Mouse (Mus musculus) forebrain, embryonic 12.5 days (tissue): ENCODE measurements around the gene Rnf227. TPM values are rescaled to one million over a fixed set of nuclear protein-coding genes. Genes with fewer than 3 reads are reported as not detected.

Experiments used
- ATAC-seq: fragments of 200-750 bp; cut with Nextera tagmentation; 2 replicates; pipeline ENCODE4 v1.8.0; 2017; ENCODE audit warnings: moderate TSS enrichment; ENCODE audit not compliant: low FRiP score
- H3K27ac ChIP-seq: fragments of 300-500 bp; sonication (generic); 2 replicates; pipeline ENCODE4 v1.5.1; 2016; ENCODE audit warnings: mild to moderate bottlenecking
- H3K27me3 ChIP-seq: fragments of 300-500 bp; sonication (generic); 2 replicates; pipeline ENCODE4 v1.6.1; 2016; ENCODE audit warnings: mild to moderate bottlenecking
- H3K36me3 ChIP-seq: fragments of 300-500 bp; sonication (generic); replicated peaks from 2 replicates; pipeline ENCODE4 v1.6.1; 2016; ENCODE audit warnings: mild to moderate bottlenecking
- H3K4me1 ChIP-seq: fragments of 300-500 bp; sonication (generic); 2 replicates; pipeline ENCODE4 v1.6.1; 2016
- H3K4me2 ChIP-seq: fragments of 300-500 bp; sonication (generic); 2 replicates; pipeline ENCODE4 v1.6.1; 2016; ENCODE audit warnings: mild to moderate bottlenecking, moderate library complexity
- H3K4me3 ChIP-seq: fragments of 300-500 bp; sonication (generic); replicated peaks from 2 replicates; pipeline ENCODE4 v1.5.1; 2016; ENCODE audit warnings: mild to moderate bottlenecking
- H3K9ac ChIP-seq: fragments of 300-500 bp; sonication (generic); 2 replicates; pipeline ENCODE4 v1.6.1; 2016; ENCODE audit warnings: mild to moderate bottlenecking
- H3K9me3 ChIP-seq: fragments of 300-500 bp; sonication (generic); 2 replicates; pipeline ENCODE4 v1.6.1; 2016
- WGBS: fragments of 180-500 bp; shearing (Covaris S2); methylation state at CpG from one replicate; pipeline ENCODE4 v1.1.7; 2016; 5-methylcytosine and 5-hydroxymethylcytosine counted together
- polyA plus RNA-seq: library from polyadenylated mRNA; unstranded; fragments of >200 nt; fragmentation: Nextera tagmentation; extraction: Ambion mirVana; gene quantifications from 2 replicates; pipeline ENCODE4 v1.2.1, GENCODE M21; 2016

Gene Rnf227
- polyA plus RNA-seq, 1 experiment from 2014 or later: 44.8 TPM

GRCm38 (mm10) chr11:69332713-69333253, 7.5 kb upstream of the Rnf227 start:
- peaks cover 35% of the 10 kb centered on the region for H3K27me3 ChIP-seq
- ATAC-seq: no peak
- H3K27ac ChIP-seq: peak overlapping the region; percentile 62

GRCm38 (mm10) chr11:69333922-69334321, 6.3 kb upstream of the Rnf227 start:
- Histone ChIP-seq H3K36me3 (no peaks in the 10 kb centered on the region), H3K27ac (no peak overlapping the region), H3K9ac (no peak overlapping the region), H3K27me3 (peaks cover 24% of the 10 kb centered on the region), H3K4me2 (no peak overlapping the region), H3K4me3 (no peak overlapping the region), H3K4me1 (peaks cover 18% of the 10 kb centered on the region), H3K9me3 (0 out of 2 replicates have a peak, but pooled peaks cover 5% of the 10 kb centered on the region)
- WGBS: 73% methylated on average over 3 of the region's 3 CpGs
- no peak for ATAC-seq

More at GRCm38 (mm10) chr11:69332713-69333253, 7.5 kb upstream of the Rnf227 start:
- peaks cover 18% of the 10 kb centered on the region for H3K4me1 ChIP-seq
- H3K4me3 ChIP-seq: no peak overlapping the region
- 42% methylated on average over 8 of the region's 8 CpGs for WGBS
- H3K4me2 ChIP-seq: no peak overlapping the region; the same call in 1 of the 2 replicates
- no peaks in the 10 kb centered on the region for H3K36me3 ChIP-seq
- 0 out of 2 replicates have a peak, but pooled peaks cover 4% of the 10 kb centered on the region for H3K9me3 ChIP-seq
- peak overlapping the region; percentile 64; the same call in 1 of the 2 replicates for H3K9ac ChIP-seq

- WGBS: 67% methylated on average over 4 of the region's 4 CpGs
- H3K9me3 ChIP-seq: 0 out of 2 replicates have a peak, but pooled peaks cover 5% of the 10 kb centered on the region
- no peak for ATAC-seq
- no peaks in the 10 kb centered on the region for H3K36me3 ChIP-seq
- H3K27me3 ChIP-seq: peaks cover 23% of the 10 kb centered on the region
- H3K4me3 ChIP-seq: no peak overlapping the region
- H3K4me1 ChIP-seq: peaks cover 18% of the 10 kb centered on the region
- no peak overlapping the region for H3K27ac ChIP-seq
- no peak overlapping the region for H3K4me2 ChIP-seq
- H3K9ac ChIP-seq: no peak overlapping the region
These were observed 5.5 kb upstream of the Rnf227 start for GRCm38 (mm10) chr11:69334796-69335195.

- H3K4me3 ChIP-seq: no peak overlapping the region
- H3K4me1 ChIP-seq: peaks cover 2% of the 10 kb centered on the region
- no peak for ATAC-seq
- H3K27me3 ChIP-seq: no peaks in the 10 kb centered on the region
- no peak overlapping the region for H3K9ac ChIP-seq
- WGBS: 92% methylated on average over 26 of the region's 26 CpGs
- no peak overlapping the region for H3K4me2 ChIP-seq
- peaks cover 88% of the 10 kb centered on the region for H3K36me3 ChIP-seq
- no peak overlapping the region for H3K27ac ChIP-seq
- H3K9me3 ChIP-seq: no peaks in the 10 kb centered on the region
These were observed 6.2 kb downstream of the Rnf227 start for GRCm38 (mm10) chr11:69346441-69346840.

GRCm38 (mm10) chr11:69356544-69356943, 16.3 kb downstream of the Rnf227 start:
- H3K27me3 ChIP-seq: no peaks in the 10 kb centered on the region
- peaks cover 100% of the 10 kb centered on the region for H3K36me3 ChIP-seq
- H3K4me1 ChIP-seq: no peaks in the 10 kb centered on the region
- no peak for ATAC-seq
- H3K4me3 ChIP-seq: no peak overlapping the region
- H3K27ac ChIP-seq: no peak overlapping the region
- H3K9me3 ChIP-seq: no peaks in the 10 kb centered on the region
- 96% methylated on average over 5 of the region's 5 CpGs for WGBS
- H3K9ac ChIP-seq: no peak overlapping the region
- H3K4me2 ChIP-seq: no peak overlapping the region

- Histone ChIP-seq H3K36me3 (peaks cover 99% of the 10 kb centered on the region), H3K9me3 (no peaks in the 10 kb centered on the region), H3K4me1 (peaks cover 8% of the 10 kb centered on the region; the same call in 1 of the 2 replicates), H3K27ac (no peak overlapping the region), H3K4me2 (no peak overlapping the region), H3K9ac (no peak overlapping the region), H3K4me3 (no peak overlapping the region), H3K27me3 (no peaks in the 10 kb centered on the region)
- ATAC-seq: no peak
- 93% methylated on average over 12 of the region's 12 CpGs for WGBS
These were observed 17.4 kb downstream of the Rnf227 start for GRCm38 (mm10) chr11:69357690-69358089.

GRCm38 (mm10) chr11:69362021-69362420, 21.8 kb downstream of the Rnf227 start:
- WGBS: 52% methylated on average over 7 of the region's 7 CpGs
- no peak overlapping the region for H3K4me2 ChIP-seq
- no peaks in the 10 kb centered on the region for H3K27me3 ChIP-seq
- H3K9ac ChIP-seq: no peak overlapping the region
- no peak for ATAC-seq
- H3K36me3 ChIP-seq: peaks cover 68% of the 10 kb centered on the region
- no peak overlapping the region for H3K4me3 ChIP-seq
- no peaks in the 10 kb centered on the region for H3K9me3 ChIP-seq
- no peak overlapping the region for H3K27ac ChIP-seq
- H3K4me1 ChIP-seq: peaks cover 33% of the 10 kb centered on the region

GRCm38 (mm10) chr11:69362479-69362878, 22.2 kb downstream of the Rnf227 start:
- no peaks in the 10 kb centered on the region for H3K9me3 ChIP-seq
- no peak for ATAC-seq
- peaks cover 64% of the 10 kb centered on the region for H3K36me3 ChIP-seq
- no peak overlapping the region for H3K9ac ChIP-seq
- H3K4me3 ChIP-seq: no peak overlapping the region
- 0 out of 2 replicates have a peak overlapping the region, but pooled peaks have one; percentile 8 for H3K27ac ChIP-seq
- 85% methylated on average over 2 of the region's 2 CpGs for WGBS
- no peaks in the 10 kb centered on the region for H3K27me3 ChIP-seq
- H3K4me1 ChIP-seq: peaks cover 34% of the 10 kb centered on the region
- H3K4me2 ChIP-seq: no peak overlapping the region

- Histone ChIP-seq H3K36me3 (peaks cover 45% of the 10 kb centered on the region), H3K4me3 (peak overlapping the region; percentile 99; the same call in 1 of the 2 replicates), H3K4me2 (peak overlapping the region; percentile 78), H3K9me3 (no peaks in the 10 kb centered on the region), H3K9ac (peak overlapping the region; percentile 66), H3K4me1 (peaks cover 44% of the 10 kb centered on the region), H3K27me3 (no peaks in the 10 kb centered on the region), H3K27ac (peak overlapping the region; percentile 100)
- ATAC-seq: no peak
- WGBS: 58% methylated on average over 8 of the region's 8 CpGs
These were observed 24.1 kb downstream of the Rnf227 start for GRCm38 (mm10) chr11:69364376-69364775.

GRCm38 (mm10) chr11:69364910-69365309, 24.6 kb downstream of the Rnf227 start:
- Histone ChIP-seq H3K4me3 (peak overlapping the region; percentile 99; the same call in 1 of the 2 replicates), H3K9ac (peak overlapping the region; percentile 66), H3K4me2 (peak overlapping the region; percentile 78), H3K4me1 (peaks cover 47% of the 10 kb centered on the region), H3K27me3 (no peaks in the 10 kb centered on the region), H3K36me3 (peaks cover 39% of the 10 kb centered on the region), H3K9me3 (no peaks in the 10 kb centered on the region), H3K27ac (peak overlapping the region; percentile 100)
- peak; percentile 36; the same call in 1 of the 2 replicates for ATAC-seq
- 1% methylated on average over 6 of the region's 6 CpGs for WGBS

- H3K9ac ChIP-seq: peak overlapping the region; percentile 66
- 24% methylated on average over 6 of the region's 6 CpGs for WGBS
- ATAC-seq: peak; percentile 2; the same call in 1 of the 2 replicates
- no peaks in the 10 kb centered on the region for H3K27me3 ChIP-seq
- H3K27ac ChIP-seq: peak overlapping the region; percentile 100
- peaks cover 51% of the 10 kb centered on the region for H3K4me1 ChIP-seq
- H3K4me2 ChIP-seq: peak overlapping the region; percentile 78
- H3K4me3 ChIP-seq: peak overlapping the region; percentile 99
- peaks cover 31% of the 10 kb centered on the region for H3K36me3 ChIP-seq
- no peaks in the 10 kb centered on the region for H3K9me3 ChIP-seq
These were observed 25.5 kb downstream of the Rnf227 start for GRCm38 (mm10) chr11:69365722-69366121.

GRCm38 (mm10) chr11:69366157-69366854, 26.0 kb downstream of the Rnf227 start:
- no peaks in the 10 kb centered on the region for H3K27me3 ChIP-seq
- peak overlapping the region; percentile 100 for H3K9ac ChIP-seq
- H3K36me3 ChIP-seq: peaks cover 25% of the 10 kb centered on the region
- no peaks in the 10 kb centered on the region for H3K9me3 ChIP-seq
- H3K4me1 ChIP-seq: peaks cover 57% of the 10 kb centered on the region
- ATAC-seq: peak; percentile 85
- H3K4me2 ChIP-seq: peak overlapping the region; percentile 78
- H3K4me3 ChIP-seq: peak overlapping the region; percentile 99
- H3K27ac ChIP-seq: peak overlapping the region; percentile 100
- under 1% methylated on average over 26 of the region's 26 CpGs for WGBS
